Mouse (Mus musculus): Measurements from ENCODE around the gene B230217C12Rik. TPM values are rescaled to one million over a fixed set of nuclear protein-coding genes. Genes with fewer than 3 reads are reported as not detected.
"Not testable (repeated sequence)": the region's sequence is repeated elsewhere in the genome, so short reads cannot be mapped to it uniquely, and the experiment has no call there.

The B230217C12Rik gene
- polyA plus RNA-seq, 1 experiment from 2014 or later = 0.28 TPM

DNA sequence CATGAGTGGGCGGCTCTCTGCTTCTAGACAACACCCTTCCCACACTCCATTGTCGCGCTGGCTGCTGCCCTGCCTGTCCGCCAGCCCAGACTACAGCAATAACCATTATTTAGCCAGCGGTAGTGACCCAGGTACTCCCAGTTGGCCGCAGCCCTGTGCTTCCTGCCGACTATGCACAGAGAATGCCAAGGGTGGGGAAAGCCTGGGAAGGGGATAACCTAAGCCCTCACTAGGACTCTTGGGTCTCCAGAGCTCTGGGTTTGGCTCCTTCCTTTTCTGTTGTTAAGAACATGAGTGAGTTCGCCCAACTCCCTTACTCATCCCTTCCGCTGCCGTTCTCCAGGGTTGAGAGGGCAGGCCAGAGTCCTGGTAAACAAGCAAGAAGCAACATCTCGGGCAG lies 8.6 kb upstream of the B230217C12Rik start:
- Histone ChIP-seq H3K4me3 (ENCODE audit: low read depth, low read length) (no peak overlapping the region), H3K36me3 (replicated peaks; ENCODE audit: insufficient read depth, low read length) (peaks cover 49% of the 10 kb centered on the region), H3K4me1 (ENCODE audit: insufficient read depth) (peaks cover 9% of the 10 kb centered on the region; the same call in 1 of the 2 replicates), H3K9ac (replicated peaks) (no peak overlapping the region), H3K9me3 (ENCODE audit: low read length) (no peaks in the 10 kb centered on the region), H3K27me3 (ENCODE audit: insufficient read depth, low read length) (no peaks in the 10 kb centered on the region), H3K27ac (ENCODE audit: low read depth) (no peak overlapping the region), H3K4me2 (ENCODE audit: low read depth, low read length) (no peak overlapping the region)
- ATAC-seq (no peak), DNase-seq (no peak)
- 77% methylated on average over 11 of the region's 11 CpGs for WGBS (ENCODE audit: insufficient replicate concordance)
- TF ChIP-seq CTCF (IDR thresholded peaks at IDR 0.05; ENCODE audit: low read depth) (no peak), EP300 (IDR thresholded peaks at IDR 0.05; ENCODE audit: low read depth) (no peak)

DNA sequence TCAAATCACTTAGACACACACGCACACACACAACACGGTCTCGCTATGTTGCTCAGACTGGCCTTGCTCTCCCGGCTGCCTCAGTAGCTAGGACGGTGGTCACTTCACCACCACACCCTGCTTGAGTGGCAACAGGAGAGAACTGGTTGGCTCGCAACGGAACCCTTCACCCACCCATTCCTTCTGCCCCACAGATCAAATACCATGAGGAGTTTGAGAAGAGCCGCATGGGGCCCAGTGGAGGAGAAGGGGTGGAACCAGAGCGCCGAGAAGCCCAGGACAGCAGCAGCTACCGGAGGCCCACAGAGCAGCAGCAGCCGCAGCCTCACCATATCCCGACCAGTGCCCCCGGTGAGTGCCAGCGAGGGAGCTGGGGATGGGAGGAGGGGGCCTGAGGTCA lies 7.2 kb upstream of the B230217C12Rik start:
- no peak overlapping the region for H3K27ac ChIP-seq (ENCODE audit: low read depth)
- 90% methylated on average over 15 of the region's 15 CpGs for WGBS (ENCODE audit: insufficient replicate concordance)
- peaks cover 9% of the 10 kb centered on the region; the same call in 1 of the 2 replicates for H3K4me1 ChIP-seq (ENCODE audit: insufficient read depth)
- DNase-seq (no peak), ATAC-seq (no peak)
- no peak overlapping the region for H3K9ac ChIP-seq (replicated peaks)
- TF ChIP-seq CTCF (IDR thresholded peaks at IDR 0.05; ENCODE audit: low read depth) = no peak
- TF ChIP-seq EP300 (IDR thresholded peaks at IDR 0.05; ENCODE audit: low read depth) = no peak
- peaks cover 42% of the 10 kb centered on the region for H3K36me3 ChIP-seq (replicated peaks; ENCODE audit: insufficient read depth, low read length)
- no peaks in the 10 kb centered on the region for H3K27me3 ChIP-seq (ENCODE audit: insufficient read depth, low read length)
- H3K9me3 ChIP-seq (ENCODE audit: low read length) = no peaks in the 10 kb centered on the region
- H3K4me2 ChIP-seq (ENCODE audit: low read depth, low read length) = no peak overlapping the region
- H3K4me3 ChIP-seq (ENCODE audit: low read depth, low read length) = no peak overlapping the region

DNA sequence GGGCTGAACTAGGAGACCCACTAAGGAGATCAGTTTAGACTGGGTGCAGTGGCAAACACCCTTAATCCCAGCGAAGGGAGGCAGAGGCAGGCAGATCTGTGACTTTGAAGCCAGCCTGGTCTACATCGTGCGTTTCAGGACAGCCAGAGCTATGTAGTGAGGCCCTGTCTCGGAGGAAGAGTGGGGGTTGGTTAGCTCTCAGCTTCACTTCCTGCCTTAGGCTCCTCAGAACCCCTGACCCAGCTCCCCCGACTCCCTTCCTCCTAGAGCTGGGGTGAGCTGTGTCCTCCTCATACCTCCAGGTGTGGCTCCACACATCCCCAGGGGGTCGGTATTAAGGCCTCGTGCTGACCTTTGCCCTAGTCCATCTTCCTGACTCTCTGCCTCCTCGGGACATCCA lies 4.0 kb upstream of the B230217C12Rik start:
- 41% methylated on average over 8 of the region's 8 CpGs for WGBS (ENCODE audit: insufficient replicate concordance)
- ATAC-seq = no peak
- TF ChIP-seq CTCF (IDR thresholded peaks at IDR 0.05; ENCODE audit: low read depth) = no peak
- no peak for TF ChIP-seq EP300 (IDR thresholded peaks at IDR 0.05; ENCODE audit: low read depth)
- Histone ChIP-seq H3K27me3 (ENCODE audit: insufficient read depth, low read length) (no peaks in the 10 kb centered on the region), H3K9ac (replicated peaks) (no peak overlapping the region), H3K9me3 (ENCODE audit: low read length) (no peaks in the 10 kb centered on the region), H3K4me3 (ENCODE audit: low read depth, low read length) (no peak overlapping the region), H3K4me2 (ENCODE audit: low read depth, low read length) (no peak overlapping the region), H3K4me1 (ENCODE audit: insufficient read depth) (peaks cover 15% of the 10 kb centered on the region; the same call in 1 of the 2 replicates), H3K36me3 (replicated peaks; ENCODE audit: insufficient read depth, low read length) (peaks cover 33% of the 10 kb centered on the region), H3K27ac (ENCODE audit: low read depth) (no peak overlapping the region)
- no peak for DNase-seq

DNA sequence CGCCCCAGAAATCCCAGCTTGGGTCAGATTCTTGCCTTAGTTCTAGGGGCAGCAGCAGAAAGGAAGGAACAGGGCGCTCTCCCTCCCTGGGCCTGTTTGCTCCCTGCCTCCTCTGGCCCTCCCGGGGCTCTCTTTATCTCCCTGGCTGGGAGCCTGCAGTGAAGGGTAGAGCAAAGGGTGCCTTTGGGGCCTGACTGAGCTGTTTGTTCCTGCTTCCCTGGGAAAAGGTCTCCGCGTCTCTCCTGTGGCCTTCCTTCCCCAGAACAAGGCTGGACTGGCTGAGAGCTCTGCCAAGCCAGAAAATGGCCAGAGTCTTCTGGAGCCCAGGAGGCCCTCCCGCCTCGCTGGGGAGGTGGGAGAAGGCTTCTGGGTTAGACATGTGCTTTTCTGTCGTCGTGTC lies 3.5 kb upstream of the B230217C12Rik start:
- not testable (repeated sequence) for H3K27ac ChIP-seq (ENCODE audit: low read depth); H3K4me3 ChIP-seq (ENCODE audit: low read depth, low read length); H3K9ac ChIP-seq (replicated peaks); H3K4me2 ChIP-seq (ENCODE audit: low read depth, low read length); DNase-seq; H3K27me3 ChIP-seq (ENCODE audit: insufficient read depth, low read length); ATAC-seq; H3K9me3 ChIP-seq (ENCODE audit: low read length)
- WGBS (ENCODE audit: insufficient replicate concordance) = 58% methylated on average over 9 of the region's 9 CpGs
- H3K36me3 ChIP-seq (replicated peaks; ENCODE audit: insufficient read depth, low read length) = peaks cover 27% of the 10 kb centered on the region
- peaks cover 15% of the 10 kb centered on the region; the same call in 1 of the 2 replicates for H3K4me1 ChIP-seq (ENCODE audit: insufficient read depth)

DNA sequence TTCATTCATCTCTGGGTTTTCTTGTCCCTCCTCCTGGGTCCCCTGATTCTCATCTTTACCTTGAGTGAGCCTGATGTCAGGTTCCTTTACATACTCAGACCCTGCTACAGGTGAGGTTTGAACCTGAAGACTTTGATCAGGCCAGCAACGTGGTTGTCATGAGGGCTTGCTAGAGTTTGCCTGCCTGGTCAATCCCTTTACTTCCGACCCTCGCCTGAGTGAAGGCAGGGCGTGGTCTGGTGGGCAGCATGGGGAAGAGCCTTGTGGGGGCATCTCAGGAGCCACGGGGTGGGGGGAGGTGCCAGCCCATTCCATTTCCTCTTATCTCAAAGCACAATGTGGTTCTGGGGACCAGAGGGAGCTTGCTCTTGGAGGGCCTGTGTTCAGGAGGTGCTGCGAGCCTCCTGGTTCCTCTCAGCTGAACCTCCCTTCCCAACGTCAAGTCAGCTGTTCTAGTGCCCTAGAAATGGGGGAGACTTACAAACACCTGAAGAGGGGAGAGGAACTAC lies 2.9 kb upstream of the B230217C12Rik start:
- Histone ChIP-seq H3K36me3 (replicated peaks; ENCODE audit: insufficient read depth, low read length) (peaks cover 24% of the 10 kb centered on the region), H3K4me3 (ENCODE audit: low read depth, low read length) (no peak overlapping the region), H3K27ac (ENCODE audit: low read depth) (0 out of 2 replicates have a peak overlapping the region, but pooled peaks have one; percentile 3), H3K4me2 (ENCODE audit: low read depth, low read length) (no peak overlapping the region), H3K9ac (replicated peaks) (no peak overlapping the region), H3K27me3 (ENCODE audit: insufficient read depth, low read length) (no peaks in the 10 kb centered on the region), H3K4me1 (ENCODE audit: insufficient read depth) (peaks cover 15% of the 10 kb centered on the region; the same call in 1 of the 2 replicates), H3K9me3 (ENCODE audit: low read length) (no peaks in the 10 kb centered on the region)
- DNase-seq = no peak
- no peak for TF ChIP-seq CTCF (IDR thresholded peaks at IDR 0.05; ENCODE audit: low read depth)
- no peak for TF ChIP-seq EP300 (IDR thresholded peaks at IDR 0.05; ENCODE audit: low read depth)
- no peak for ATAC-seq
- WGBS (ENCODE audit: insufficient replicate concordance) = 38% methylated on average over 7 of the region's 7 CpGs

DNA sequence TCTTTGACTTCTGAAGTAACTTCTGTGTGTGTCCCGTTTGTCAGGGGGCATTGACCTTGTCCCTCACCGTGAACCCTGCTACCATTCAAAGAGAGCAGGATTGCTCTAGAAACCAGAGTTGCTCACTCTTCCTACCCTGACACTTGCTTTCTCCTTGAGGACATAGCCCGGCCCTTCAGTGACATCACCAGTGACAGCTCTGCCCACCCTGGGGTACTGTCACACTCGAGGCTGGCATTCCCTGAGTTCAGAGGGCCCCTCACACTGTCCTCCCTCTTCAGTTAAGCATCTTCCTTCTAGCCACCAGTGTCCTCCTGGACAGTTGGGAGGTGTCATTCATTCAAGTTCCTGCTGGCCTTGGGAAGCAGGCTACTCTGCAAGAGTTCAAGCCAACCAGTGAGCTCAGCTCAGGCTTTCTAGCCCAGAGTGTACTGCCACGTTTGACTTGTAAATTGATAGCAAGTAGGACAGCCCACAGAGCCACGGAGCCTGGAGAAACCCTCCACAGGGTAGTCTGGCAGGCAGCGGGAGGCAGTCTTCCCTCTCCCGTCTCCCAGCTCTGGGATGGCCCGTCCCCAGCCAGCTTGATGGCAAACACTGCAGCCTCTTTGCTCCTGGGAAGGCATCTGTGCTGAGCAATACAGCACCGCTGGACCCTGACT lies 1.7 kb upstream of the B230217C12Rik start:
- TF ChIP-seq EP300 (IDR thresholded peaks at IDR 0.05; ENCODE audit: low read depth) (no peak), CTCF (IDR thresholded peaks at IDR 0.05; ENCODE audit: low read depth) (no peak)
- Histone ChIP-seq H3K4me2 (ENCODE audit: low read depth, low read length) (no peak overlapping the region), H3K36me3 (replicated peaks; ENCODE audit: insufficient read depth, low read length) (peaks cover 20% of the 10 kb centered on the region), H3K9me3 (ENCODE audit: low read length) (no peaks in the 10 kb centered on the region), H3K4me1 (ENCODE audit: insufficient read depth) (peaks cover 15% of the 10 kb centered on the region; the same call in 1 of the 2 replicates), H3K27me3 (ENCODE audit: insufficient read depth, low read length) (no peaks in the 10 kb centered on the region), H3K27ac (ENCODE audit: low read depth) (no peak overlapping the region), H3K4me3 (ENCODE audit: low read depth, low read length) (no peak overlapping the region), H3K9ac (replicated peaks) (no peak overlapping the region)
- DNase-seq (no peak), ATAC-seq (no peak)
- WGBS (ENCODE audit: insufficient replicate concordance) = 52% methylated on average over 10 of the region's 10 CpGs

All from liver, postnatal 0 days (tissue).